Mouse (Mus musculus) naive thymus-derived CD4-positive, alpha-beta T cell, adult 2 months (primary cell): ENCODE measurements around the gene C1ra.
"Not testable (repeated sequence)": the region's sequence is repeated elsewhere in the genome, so short reads cannot be mapped to it uniquely, and the experiment has no call there.

ENCODE experiments used
- DNase-seq: peaks from one replicate; pipeline ENCODE4 v3.0.0-alpha.2; 2011; ENCODE audit warnings: low read depth

C1ra gene

GRCm38 (mm10) chr6:124512355-124512836 lies at the start of gene C1ra:
Gene C1ra (plus strand): TSS chr6:124512405.
- DNase-seq: peak; percentile 63

GRCm38 (mm10) chr6:124463881-124464291 lies 48.3 kb upstream of the C1ra start:
- DNase-seq: peak; percentile 15

GRCm38 (mm10) chr6:124464305-124465271 lies 47.6 kb upstream of the C1ra start, which contains the start of gene Clstn3:
Gene Clstn3 (minus strand): TSS chr6:124464794.
- DNase-seq: peak; percentile 60

- DNase-seq: no peak
Observed at GRCm38 (mm10) chr6:124465299-124465698, 46.9 kb upstream of the C1ra start.

GRCm38 (mm10) chr6:124465729-124466128 lies 46.5 kb upstream of the C1ra start:
- DNase-seq: no peak

GRCm38 (mm10) chr6:124471121-124471520 lies 41.1 kb upstream of the C1ra start:
- DNase-seq: no peak

GRCm38 (mm10) chr6:124471783-124472638 lies 40.2 kb upstream of the C1ra start:
- not testable (repeated sequence) for DNase-seq

GRCm38 (mm10) chr6:124472801-124473200 lies 39.4 kb upstream of the C1ra start:
- DNase-seq: peak; percentile 28

GRCm38 (mm10) chr6:124474621-124475020 lies 37.6 kb upstream of the C1ra start:
- DNase-seq: no peak

- not testable (repeated sequence) for DNase-seq
Observed at GRCm38 (mm10) chr6:124475335-124476075, 36.7 kb upstream of the C1ra start.

- DNase-seq: no peak
Observed at GRCm38 (mm10) chr6:124476216-124476615, 36.0 kb upstream of the C1ra start.

GRCm38 (mm10) chr6:124476796-124477195 lies 35.4 kb upstream of the C1ra start:
- no peak for DNase-seq

- no peak for DNase-seq
Observed at GRCm38 (mm10) chr6:124477221-124477655, 35.0 kb upstream of the C1ra start.

GRCm38 (mm10) chr6:124477922-124478651 lies 34.1 kb upstream of the C1ra start:
- peak; percentile 33 for DNase-seq

- peak; percentile 8 for DNase-seq
Observed at GRCm38 (mm10) chr6:124478874-124479572, 33.2 kb upstream of the C1ra start.

- no peak for DNase-seq
Observed at GRCm38 (mm10) chr6:124479573-124479930, 32.7 kb upstream of the C1ra start.

GRCm38 (mm10) chr6:124480295-124480694 lies 31.9 kb upstream of the C1ra start:
- DNase-seq: peak; percentile 72

- DNase-seq: peak; percentile 60
Observed at GRCm38 (mm10) chr6:124481571-124481970, 30.6 kb upstream of the C1ra start.

GRCm38 (mm10) chr6:124483831-124484230 lies 28.4 kb upstream of the C1ra start:
- DNase-seq: not testable (repeated sequence)

GRCm38 (mm10) chr6:124484851-124485250 lies 27.4 kb upstream of the C1ra start:
- no peak for DNase-seq
